Mouse (Mus musculus): Measurements from ENCODE around the gene Unc79.

GRCm38 (mm10) chr12:103209581-103209980 lies 260.9 kb downstream of the Unc79 start:
- no peak for TF ChIP-seq CTCF (IDR thresholded peaks at IDR 0.05; ENCODE audit: low read depth)
- no peak for TF ChIP-seq EP300 (IDR thresholded peaks at IDR 0.05; ENCODE audit: low read depth)
